Mouse (Mus musculus) lung, embryonic 14.5 days (tissue): ENCODE measurements around the gene Camta1. TPM values are rescaled to one million over a fixed set of nuclear protein-coding genes. Genes with fewer than 3 reads are reported as not detected.

Source experiments
- ATAC-seq: fragments of 200-750 bp; cut with Nextera tagmentation; 2 replicates; pipeline ENCODE4 v1.8.0; 2017; ENCODE audit warnings: mild to moderate bottlenecking, moderate TSS enrichment, moderate library complexity; ENCODE audit not compliant: insufficient read depth
- DNase-seq: peaks from one replicate; pipeline ENCODE4 v3.0.0-alpha.2; 2015
- H3K27ac ChIP-seq: fragments of 300-500 bp; sonication (generic); 2 replicates; pipeline ENCODE4 v1.5.1; 2014; ENCODE audit warnings: low read depth, mild to moderate bottlenecking, moderate library complexity
- H3K27me3 ChIP-seq: fragments of 300-500 bp; sonication (generic); 2 replicates; pipeline ENCODE4 v1.6.1; 2014; ENCODE audit warnings: low read length, control low read depth; ENCODE audit not compliant: insufficient read depth
- H3K36me3 ChIP-seq: fragments of 300-500 bp; sonication (generic); 2 replicates; pipeline ENCODE4 v1.6.1; 2014; ENCODE audit warnings: control low read depth; ENCODE audit not compliant: insufficient read depth
- H3K4me1 ChIP-seq: fragments of 300-500 bp; sonication (generic); 2 replicates; pipeline ENCODE4 v1.6.1; 2014; ENCODE audit warnings: antibody characterized with exemption, control low read depth; ENCODE audit not compliant: insufficient read depth
- H3K4me2 ChIP-seq: fragments of 300-500 bp; sonication (generic); 2 replicates; pipeline ENCODE4 v1.6.1; 2014; ENCODE audit warnings: mild to moderate bottlenecking
- H3K4me3 ChIP-seq: fragments of 300-500 bp; sonication (generic); 2 replicates; pipeline ENCODE4 v1.5.1; 2014; ENCODE audit warnings: low read depth, low read length
- H3K9ac ChIP-seq: fragments of 300-500 bp; sonication (generic); 2 replicates; pipeline ENCODE4 v1.6.1; 2014
- H3K9me3 ChIP-seq: fragments of 300-500 bp; sonication (generic); 2 replicates; pipeline ENCODE4 v1.6.1; 2016; ENCODE audit warnings: low read depth, low read length, control low read depth
- CTCF ChIP-seq: IDR thresholded peaks from 2 replicates; pipeline ENCODE4 v1.5.1; 2016; ENCODE audit warnings: antibody characterized with exemption, low read depth
- WGBS: fragments of 180-500 bp; shearing (Covaris S2); extraction: QIAGEN DNeasy Blood & Tissue Kit; methylation state at CpG from one replicate; pipeline ENCODE4 v1.1.7; 2014; 5-methylcytosine and 5-hydroxymethylcytosine counted together
- polyA plus RNA-seq: library from polyadenylated mRNA; unstranded; fragments of >200 nt; fragmentation: Nextera tagmentation; extraction: Ambion mirVana; gene quantifications from 2 replicates; pipeline ENCODE4 v1.2.1, GENCODE M21; 2014

The Camta1 gene
- polyA plus RNA-seq, 1 experiment from 2014 or later = 87.5 TPM

GRCm38 (mm10) chr4:151458686-151459085 is 403.0 kb downstream of the Camta1 start:
- Histone ChIP-seq H3K4me3 (no peak overlapping the region), H3K9me3 (no peaks in the 10 kb centered on the region), H3K4me1 (no peaks in the 10 kb centered on the region), H3K27ac (no peak overlapping the region), H3K4me2 (no peak overlapping the region), H3K27me3 (no peaks in the 10 kb centered on the region), H3K9ac (no peak overlapping the region), H3K36me3 (no peaks in the 10 kb centered on the region)
- WGBS = 68% methylated on average over 11 of the region's 11 CpGs
- no peak for DNase-seq
- no peak for TF ChIP-seq CTCF
- ATAC-seq = no peak

GRCm38 (mm10) chr4:151454611-151455010 is 407.1 kb downstream of the Camta1 start:
- ATAC-seq = no peak

GRCm38 (mm10) chr4:151454065-151454464 is 407.6 kb downstream of the Camta1 start:
- H3K36me3 ChIP-seq = no peaks in the 10 kb centered on the region
- H3K4me3 ChIP-seq = no peak overlapping the region
- H3K27ac ChIP-seq = no peak overlapping the region
- H3K27me3 ChIP-seq = no peaks in the 10 kb centered on the region
- 67% methylated on average over 3 of the region's 3 CpGs for WGBS
- no peak overlapping the region for H3K4me2 ChIP-seq
- no peak overlapping the region for H3K9ac ChIP-seq
- H3K4me1 ChIP-seq = no peaks in the 10 kb centered on the region
- TF ChIP-seq CTCF = no peak
- no peak for ATAC-seq
- no peaks in the 10 kb centered on the region for H3K9me3 ChIP-seq
- DNase-seq = no peak

More at GRCm38 (mm10) chr4:151454611-151455010, 407.1 kb downstream of the Camta1 start:
- Histone ChIP-seq H3K9ac (no peak overlapping the region), H3K4me1 (no peaks in the 10 kb centered on the region), H3K27me3 (no peaks in the 10 kb centered on the region), H3K4me2 (no peak overlapping the region), H3K27ac (no peak overlapping the region), H3K36me3 (no peaks in the 10 kb centered on the region), H3K9me3 (no peaks in the 10 kb centered on the region), H3K4me3 (no peak overlapping the region)
- WGBS = 81% methylated on average over 3 of the region's 3 CpGs
- DNase-seq = no peak
- no peak for TF ChIP-seq CTCF

GRCm38 (mm10) chr4:151451885-151452284 is 409.8 kb downstream of the Camta1 start:
- WGBS = 66% methylated on average over 6 of the region's 6 CpGs
- no peaks in the 10 kb centered on the region for H3K9me3 ChIP-seq
- no peaks in the 10 kb centered on the region for H3K36me3 ChIP-seq
- H3K4me2 ChIP-seq = no peak overlapping the region
- H3K9ac ChIP-seq = no peak overlapping the region
- no peaks in the 10 kb centered on the region for H3K27me3 ChIP-seq
- no peak for TF ChIP-seq CTCF
- H3K27ac ChIP-seq = no peak overlapping the region
- no peak overlapping the region for H3K4me3 ChIP-seq
- H3K4me1 ChIP-seq = no peaks in the 10 kb centered on the region
- DNase-seq (no peak), ATAC-seq (no peak)

- 28% methylated on average over 8 of the region's 8 CpGs for WGBS
- no peak overlapping the region for H3K4me2 ChIP-seq
- H3K27me3 ChIP-seq = no peaks in the 10 kb centered on the region
- DNase-seq = no peak
- no peaks in the 10 kb centered on the region for H3K9me3 ChIP-seq
- no peak overlapping the region for H3K27ac ChIP-seq
- no peak for TF ChIP-seq CTCF
- H3K4me3 ChIP-seq = no peak overlapping the region
- no peaks in the 10 kb centered on the region for H3K4me1 ChIP-seq
- no peak overlapping the region for H3K9ac ChIP-seq
- no peaks in the 10 kb centered on the region for H3K36me3 ChIP-seq
- no peak for ATAC-seq
Observed at GRCm38 (mm10) chr4:151449981-151450380, 411.7 kb downstream of the Camta1 start.

GRCm38 (mm10) chr4:151448341-151448740 is 413.3 kb downstream of the Camta1 start:
- H3K27ac ChIP-seq = no peak overlapping the region
- no peak for ATAC-seq
- no peak overlapping the region for H3K4me2 ChIP-seq
- H3K4me3 ChIP-seq = no peak overlapping the region
- H3K9me3 ChIP-seq = no peaks in the 10 kb centered on the region
- no peaks in the 10 kb centered on the region for H3K27me3 ChIP-seq
- no peaks in the 10 kb centered on the region for H3K36me3 ChIP-seq
- DNase-seq = no peak
- no peak overlapping the region for H3K9ac ChIP-seq
- no peaks in the 10 kb centered on the region for H3K4me1 ChIP-seq
- WGBS = 92% methylated on average over 2 of the region's 2 CpGs
- no peak for TF ChIP-seq CTCF

GRCm38 (mm10) chr4:151444665-151445064 is 417.0 kb downstream of the Camta1 start:
- no peak for TF ChIP-seq CTCF
- Histone ChIP-seq H3K9ac (no peak overlapping the region), H3K27ac (no peak overlapping the region), H3K4me1 (no peaks in the 10 kb centered on the region), H3K4me2 (no peak overlapping the region), H3K9me3 (no peaks in the 10 kb centered on the region), H3K27me3 (no peaks in the 10 kb centered on the region), H3K36me3 (no peaks in the 10 kb centered on the region), H3K4me3 (no peak overlapping the region)
- 85% methylated on average over 4 of the region's 4 CpGs for WGBS
- DNase-seq (no peak), ATAC-seq (no peak)

- ATAC-seq (no peak), DNase-seq (no peak)
- H3K4me1 ChIP-seq = no peaks in the 10 kb centered on the region
- no peak overlapping the region for H3K9ac ChIP-seq
- H3K4me2 ChIP-seq = no peak overlapping the region
- H3K27ac ChIP-seq = no peak overlapping the region
- no peaks in the 10 kb centered on the region for H3K36me3 ChIP-seq
- no peak overlapping the region for H3K4me3 ChIP-seq
- H3K9me3 ChIP-seq = no peaks in the 10 kb centered on the region
- no peak for TF ChIP-seq CTCF
- WGBS = 26% methylated on average over 7 of the region's 7 CpGs
- no peaks in the 10 kb centered on the region for H3K27me3 ChIP-seq
Observed at GRCm38 (mm10) chr4:151438561-151438960, 423.1 kb downstream of the Camta1 start.
